Mouse (Mus musculus): ENCODE results near the gene Cdc42bpg.
A peak's percentile ranks its signal among the peaks of the same experiment; 100 is the strongest.
"Not testable (repeated sequence)": the region's sequence is repeated elsewhere in the genome, so short reads cannot be mapped to it uniquely, and the experiment has no call there.

Cdc42bpg gene

GRCm38 (mm10) chr19:6276426-6277421 lies 29.5 kb upstream of the Cdc42bpg start, which contains the start of gene Ehd1:
Gene Ehd1 (plus strand): TSS chr19:6276725.
- DNase-seq (ENCODE audit: low spot score in 2 of 2), result peak; percentile 96 to 98

- peak; percentile 76 to 77 for DNase-seq (ENCODE audit: low spot score in 2 of 2)
Measured at GRCm38 (mm10) chr19:6277661-6278438, 28.4 kb upstream of the Cdc42bpg start.

GRCm38 (mm10) chr19:6278439-6279073 lies 27.7 kb upstream of the Cdc42bpg start:
- DNase-seq (ENCODE audit: low spot score in 2 of 2), result no peak

- no peak for DNase-seq (ENCODE audit: low spot score in 2 of 2)
Measured at GRCm38 (mm10) chr19:6279481-6280144, 26.6 kb upstream of the Cdc42bpg start.

GRCm38 (mm10) chr19:6280554-6280953 lies 25.7 kb upstream of the Cdc42bpg start:
- no peak for DNase-seq (ENCODE audit: low spot score in 2 of 2)

- DNase-seq (ENCODE audit: low spot score in 2 of 2), result no peak
Measured at GRCm38 (mm10) chr19:6281122-6282020, 24.9 kb upstream of the Cdc42bpg start.

- DNase-seq (ENCODE audit: low spot score in 2 of 2), result no peak
Measured at GRCm38 (mm10) chr19:6283001-6283400, 23.3 kb upstream of the Cdc42bpg start.

- no peak for DNase-seq (ENCODE audit: low spot score in 2 of 2)
Measured at GRCm38 (mm10) chr19:6284502-6284901, 21.8 kb upstream of the Cdc42bpg start.

GRCm38 (mm10) chr19:6285226-6285625 lies 21.0 kb upstream of the Cdc42bpg start:
- DNase-seq (ENCODE audit: low spot score in 2 of 2), result no peak

- DNase-seq (ENCODE audit: low spot score in 2 of 2), result no peak
Measured at GRCm38 (mm10) chr19:6285632-6286433, 20.4 kb upstream of the Cdc42bpg start.

- no peak for DNase-seq (ENCODE audit: low spot score in 2 of 2)
Measured at GRCm38 (mm10) chr19:6286434-6287401, 19.5 kb upstream of the Cdc42bpg start.

- DNase-seq (ENCODE audit: low spot score in 2 of 2), result no peak
Measured at GRCm38 (mm10) chr19:6288236-6288894, 17.9 kb upstream of the Cdc42bpg start.

- DNase-seq (ENCODE audit: low spot score in 2 of 2), result no peak
Measured at GRCm38 (mm10) chr19:6289696-6290238, 16.5 kb upstream of the Cdc42bpg start.

GRCm38 (mm10) chr19:6290720-6291116 lies 15.5 kb upstream of the Cdc42bpg start:
- not testable (repeated sequence) for DNase-seq (ENCODE audit: low spot score in 2 of 2)

GRCm38 (mm10) chr19:6291117-6291781 lies 15.0 kb upstream of the Cdc42bpg start:
- DNase-seq (ENCODE audit: low spot score in 2 of 2), result no peak

GRCm38 (mm10) chr19:6292262-6292661 lies 14.0 kb upstream of the Cdc42bpg start:
- no peak for DNase-seq (ENCODE audit: low spot score in 2 of 2)

- no peak for DNase-seq (ENCODE audit: low spot score in 2 of 2)
Measured at GRCm38 (mm10) chr19:6294301-6294700, 12.0 kb upstream of the Cdc42bpg start.

Measured in urinary bladder, postnatal 4 days (tissue).